Mouse (Mus musculus) testis, adult 10 weeks (tissue): Measurements from ENCODE around the gene Mrps12. TPM values are rescaled to one million over a fixed set of nuclear protein-coding genes. Genes with fewer than 3 reads are reported as not detected.

ENCODE experiments used
- polyA plus RNA-seq: library from polyadenylated mRNA; stranded (reverse); fragments of 350-450 nt; fragmentation: Illumina TruSeq; extraction: RNeasy Lipid Tissue Mini Kit (QIAGEN cat#74804); gene quantifications from one replicate; pipeline ENCODE4 v1.2.3, GENCODE M21; 2014; ENCODE audit warnings: low read depth, low replicate concordance

Gene Mrps12
- polyA plus RNA-seq: 15.1 TPM

DNA sequence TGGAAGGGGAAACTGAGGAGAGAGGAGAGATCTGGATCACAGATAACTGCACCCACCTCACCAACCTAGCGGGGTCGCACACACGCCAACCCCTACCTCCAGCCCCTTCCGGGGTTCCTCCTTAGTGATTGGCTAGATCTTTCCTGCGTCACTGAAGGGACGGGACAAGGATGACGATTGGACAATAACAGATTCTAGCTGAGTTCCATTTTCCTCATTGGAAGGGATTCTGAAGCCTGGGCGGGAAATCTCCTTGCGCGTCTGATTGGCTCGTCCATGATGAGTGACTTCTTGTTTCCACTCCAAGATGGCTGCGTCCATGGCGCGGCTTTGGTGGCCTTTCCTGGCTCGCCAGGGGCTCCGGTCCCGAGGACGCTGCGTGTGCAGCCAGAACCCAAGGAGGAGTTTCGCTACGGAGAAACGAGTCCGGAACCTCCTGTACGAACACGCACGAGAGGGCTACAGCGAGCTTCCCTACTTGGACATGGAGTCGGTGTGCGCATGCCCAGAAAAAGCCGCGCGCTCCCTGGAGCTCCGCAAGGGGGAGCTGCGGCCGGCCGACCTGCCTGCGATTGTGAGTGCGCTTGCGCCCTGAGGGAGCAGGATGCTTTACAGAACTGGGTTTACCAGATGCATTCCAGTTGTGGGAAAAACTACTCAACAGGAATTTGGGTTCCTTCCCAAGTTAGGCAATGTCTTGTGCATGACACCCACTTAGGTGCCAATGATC, at the start of gene Mrps12, which contains the start of gene Sars2:
TSS of gene Mrps12 (minus strand) at position 112 of the 730 bp plus-strand sequence.
TSS of gene Sars2 (plus strand) at position 284 of the 730 bp plus-strand sequence.

DNA sequence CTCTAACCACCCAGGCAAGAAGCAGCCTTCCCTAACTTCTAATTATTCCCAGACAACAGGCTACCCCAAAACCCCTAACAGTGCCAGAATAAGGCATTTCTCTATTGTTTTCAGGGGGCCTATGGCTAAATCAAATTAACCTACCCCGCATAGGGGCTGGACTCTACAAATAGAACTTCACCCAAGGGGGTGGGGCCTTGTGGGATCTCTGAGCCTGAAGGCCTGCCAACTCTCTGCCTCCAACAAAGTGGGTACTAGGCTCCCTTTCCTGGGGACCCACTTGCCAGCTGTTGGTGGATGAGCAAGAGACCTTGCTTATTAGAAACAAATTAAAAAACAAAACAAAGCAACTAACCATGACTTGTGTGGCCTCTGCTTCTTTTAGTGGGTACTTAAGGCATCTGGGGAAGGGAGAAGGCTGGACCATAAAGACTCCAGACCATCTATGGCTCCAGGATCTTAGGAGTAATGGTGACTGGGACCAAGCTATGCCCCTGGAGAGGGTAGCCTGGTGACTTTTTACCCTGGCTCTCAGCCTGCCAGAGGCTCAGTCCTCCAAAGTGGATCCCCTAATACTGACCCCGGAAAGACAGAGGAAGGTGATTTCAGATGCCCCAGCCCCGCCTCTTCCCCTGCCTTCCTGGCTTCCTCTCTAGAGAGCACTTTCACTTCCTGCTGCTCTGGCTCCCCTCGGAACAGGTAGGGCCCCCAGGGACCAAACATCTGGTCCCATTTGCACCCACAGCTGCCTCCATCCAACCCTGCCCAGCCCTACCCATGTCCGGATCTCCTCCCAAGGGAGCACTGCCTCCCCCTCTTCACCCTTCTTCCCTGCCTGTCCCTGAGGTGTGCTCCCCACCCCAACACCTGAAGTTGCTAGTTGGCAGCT, 46.9 kb upstream of the Mrps12 start, which contains the start of gene Rinl:
TSS of gene Rinl (plus strand) at position 663 of the 889 bp plus-strand sequence.

GRCm38 (mm10) chr7:28767462-28767965, 25.9 kb upstream of the Mrps12 start, which contains the start of gene Nfkbib:
TSS of gene Nfkbib (minus strand) at chr7:28767512.

DNA sequence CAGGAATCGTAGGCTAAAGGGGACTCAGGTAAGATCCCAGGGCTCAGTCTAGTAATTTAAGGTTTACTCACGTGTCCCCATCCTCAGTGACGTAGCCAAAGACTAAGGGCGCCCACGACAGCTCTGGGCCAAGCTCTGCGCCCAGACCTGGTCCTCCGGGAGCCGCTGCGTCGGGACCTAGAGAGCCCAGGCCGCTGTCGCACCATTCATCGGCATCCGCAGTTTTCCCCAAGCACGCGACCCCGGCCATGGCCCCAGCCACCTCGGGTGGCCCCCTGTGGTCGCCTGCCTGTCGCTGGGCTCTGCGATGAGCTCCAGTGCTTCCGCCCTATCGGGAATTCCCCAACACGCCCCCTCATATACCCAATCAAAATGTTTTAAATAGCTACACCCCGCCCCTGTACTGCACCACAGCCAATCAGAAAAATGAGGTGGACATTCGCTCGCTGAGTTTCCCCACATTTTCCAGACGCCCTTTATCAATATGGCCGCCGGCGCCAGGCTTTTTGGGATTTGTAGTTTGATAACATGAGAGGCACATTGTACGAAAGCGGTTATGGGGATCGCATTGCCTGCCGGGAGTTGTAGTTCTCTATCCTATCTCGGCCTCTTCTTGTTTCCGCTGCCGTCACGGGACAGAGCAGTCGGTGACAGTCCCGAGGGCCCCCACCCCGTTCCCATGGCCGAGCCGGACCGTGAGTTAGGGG, 24.7 kb upstream of the Mrps12 start, which contains the start of gene Sirt2:
TSS of gene Sirt2 (plus strand) at position 563 of the 707 bp plus-strand sequence.

GRCm38 (mm10) chr7:28756079-28756478, 14.5 kb upstream of the Mrps12 start, which contains the start of gene Ccer2:
TSS of gene Ccer2 (plus strand) at chr7:28756174.

GRCm38 (mm10) chr7:28716590-28717281, 24.9 kb downstream of the Mrps12 start, which contains the start of gene Fbxo17:
TSS of gene Fbxo17 (plus strand) at chr7:28716804.

GRCm38 (mm10) chr7:28692545-28693320, 48.9 kb downstream of the Mrps12 start, which contains the start of gene Fbxo27:
TSS of gene Fbxo27 (plus strand) at chr7:28692849.

Other genes starting within 250 kb of the Mrps12 start
- not detected for gene Ifnl2, start 231.4 kb downstream of the Mrps12 start, polyA plus RNA-seq
- gene Ifnl3, start 219.0 kb downstream of the Mrps12 start, polyA plus RNA-seq: not detected
- gene Sycn, start 200.9 kb downstream of the Mrps12 start, polyA plus RNA-seq: not detected
- gene Nccrp1, start 194.6 kb downstream of the Mrps12 start, polyA plus RNA-seq: not detected
- 18.7 TPM for gene Samd4b, start 143.7 kb downstream of the Mrps12 start, polyA plus RNA-seq
- gene Pak4, start 143.6 kb downstream of the Mrps12 start, polyA plus RNA-seq: 1.6 TPM
- gene Acp7, start 110.5 kb downstream of the Mrps12 start, polyA plus RNA-seq: 0.17 TPM
- gene Fbxo27, start 49.0 kb downstream of the Mrps12 start, polyA plus RNA-seq: 2.9 TPM
- gene Fbxo17, start 25.0 kb downstream of the Mrps12 start, polyA plus RNA-seq: 3.1 TPM
- 0.18 TPM for gene Sars2, start 172 bp upstream of the Mrps12 start, polyA plus RNA-seq
- gene Ccer2, start 14.4 kb upstream of the Mrps12 start, polyA plus RNA-seq: not detected
- gene Sirt2, start 24.9 kb upstream of the Mrps12 start, polyA plus RNA-seq: 29.9 TPM
- gene Nfkbib, start 25.7 kb upstream of the Mrps12 start, polyA plus RNA-seq: 2.9 TPM
- 0.66 TPM for gene Rinl, start 47.1 kb upstream of the Mrps12 start, polyA plus RNA-seq
- 205 TPM for gene Hnrnpl, start 66.7 kb upstream of the Mrps12 start, polyA plus RNA-seq
- 14.1 TPM for gene Ech1, start 83.4 kb upstream of the Mrps12 start, polyA plus RNA-seq
- 2.7 TPM for gene Lgals4, start 92.0 kb upstream of the Mrps12 start, polyA plus RNA-seq
- not detected for gene Lgals7, start 122.0 kb upstream of the Mrps12 start, polyA plus RNA-seq
- gene Capn12, start 139.6 kb upstream of the Mrps12 start, polyA plus RNA-seq: not detected
- gene Actn4, start 220.5 kb upstream of the Mrps12 start, polyA plus RNA-seq: 5.4 TPM
- 19.4 TPM for gene Eif3k, start 240.0 kb upstream of the Mrps12 start, polyA plus RNA-seq
- gene Map4k1, start 240.2 kb upstream of the Mrps12 start, polyA plus RNA-seq: 0.78 TPM